Mouse (Mus musculus) embryonic facial prominence, embryonic 12.5 days (tissue): ENCODE results near the gene Tbc1d22a. TPM values are rescaled to one million over a fixed set of nuclear protein-coding genes. Genes with fewer than 3 reads are reported as not detected.
"Not testable (repeated sequence)": the region's sequence is repeated elsewhere in the genome, so short reads cannot be mapped to it uniquely, and the experiment has no call there.

Source experiments
- ATAC-seq: fragments of 200-750 bp; cut with Nextera tagmentation; 2 replicates; pipeline ENCODE4 v1.8.0; 2017; ENCODE audit not compliant: insufficient number of reproducible peaks, insufficient read depth, low FRiP score, low TSS enrichment
- H3K27ac ChIP-seq: fragments of 300-500 bp; sonication (generic); 2 replicates; pipeline ENCODE4 v1.5.1; 2016; ENCODE audit warnings: mild to moderate bottlenecking
- H3K27me3 ChIP-seq: fragments of 300-500 bp; sonication (generic); 2 replicates; pipeline ENCODE4 v1.6.1; 2016; ENCODE audit warnings: mild to moderate bottlenecking, moderate library complexity
- H3K36me3 ChIP-seq: fragments of 300-500 bp; sonication (generic); 2 replicates; pipeline ENCODE4 v1.6.1; 2016; ENCODE audit warnings: mild to moderate bottlenecking
- H3K4me1 ChIP-seq: fragments of 300-500 bp; sonication (generic); 2 replicates; pipeline ENCODE4 v1.6.1; 2016
- H3K4me2 ChIP-seq: fragments of 300-500 bp; sonication (generic); replicated peaks from 2 replicates; pipeline ENCODE4 v1.6.1; 2016; ENCODE audit warnings: mild to moderate bottlenecking, moderate library complexity
- H3K4me3 ChIP-seq: fragments of 300-500 bp; sonication (generic); 2 replicates; pipeline ENCODE4 v1.5.1; 2016; ENCODE audit warnings: mild to moderate bottlenecking
- H3K9ac ChIP-seq: fragments of 300-500 bp; sonication (generic); 2 replicates; pipeline ENCODE4 v1.6.1; 2016; ENCODE audit warnings: mild to moderate bottlenecking, moderate library complexity
- H3K9me3 ChIP-seq: fragments of 300-500 bp; sonication (generic); 2 replicates; pipeline ENCODE4 v1.6.1; 2016; ENCODE audit warnings: mild to moderate bottlenecking, moderate library complexity
- WGBS: fragments of 180-500 bp; shearing (Covaris S2); methylation state at CpG from one replicate; pipeline ENCODE4 v1.1.7; 2016; 5-methylcytosine and 5-hydroxymethylcytosine counted together
- polyA plus RNA-seq: library from polyadenylated mRNA; unstranded; fragments of >200 nt; fragmentation: Nextera tagmentation; extraction: Ambion mirVana; gene quantifications from 2 replicates; pipeline ENCODE4 v1.2.1, GENCODE M21; 2016

The Tbc1d22a gene
- polyA plus RNA-seq, 1 experiment from 2014 or later, result 13.0 TPM

DNA sequence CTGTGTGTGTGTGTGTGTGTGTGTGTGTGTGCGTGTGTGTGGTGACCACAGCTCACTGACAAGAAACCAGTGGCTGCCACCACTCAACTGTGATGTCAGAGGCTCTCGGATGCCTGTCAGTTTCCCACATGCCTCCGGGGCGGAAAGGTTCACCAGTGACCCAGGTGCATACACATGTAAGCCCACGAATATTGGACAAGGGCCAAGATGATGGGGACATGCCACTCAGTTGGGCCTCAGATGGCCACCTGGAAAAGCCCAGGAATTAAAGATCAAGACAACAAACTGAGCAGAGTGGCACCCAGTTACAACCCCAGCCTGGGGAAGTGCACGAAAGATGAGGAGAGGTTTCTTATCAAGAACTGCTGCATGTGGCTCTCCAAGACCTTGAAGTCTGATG lies 41.7 kb upstream of the Tbc1d22a start:
- Histone ChIP-seq H3K4me2 (no peak overlapping the region), H3K9me3 (no peaks in the 10 kb centered on the region), H3K4me1 (peaks cover 44% of the 10 kb centered on the region), H3K27me3 (no peaks in the 10 kb centered on the region), H3K36me3 (no peaks in the 10 kb centered on the region), H3K27ac (no peak overlapping the region), H3K4me3 (no peak overlapping the region), H3K9ac (no peak overlapping the region)
- 66% methylated on average over 6 of the region's 6 CpGs for WGBS
- ATAC-seq, result no peak

GRCm38 (mm10) chr15:86173136-86173985 lies 40.9 kb upstream of the Tbc1d22a start:
- no peak overlapping the region for H3K4me2 ChIP-seq
- no peaks in the 10 kb centered on the region for H3K36me3 ChIP-seq
- H3K9ac ChIP-seq, result no peak overlapping the region
- H3K4me1 ChIP-seq, result peaks cover 43% of the 10 kb centered on the region
- H3K4me3 ChIP-seq, result no peak overlapping the region
- no peak for ATAC-seq
- 0 out of 2 replicates have a peak overlapping the region, but pooled peaks have one; percentile 30 for H3K27ac ChIP-seq
- no peaks in the 10 kb centered on the region for H3K9me3 ChIP-seq
- 23% methylated on average over 16 of the region's 16 CpGs for WGBS
- H3K27me3 ChIP-seq, result no peaks in the 10 kb centered on the region

DNA sequence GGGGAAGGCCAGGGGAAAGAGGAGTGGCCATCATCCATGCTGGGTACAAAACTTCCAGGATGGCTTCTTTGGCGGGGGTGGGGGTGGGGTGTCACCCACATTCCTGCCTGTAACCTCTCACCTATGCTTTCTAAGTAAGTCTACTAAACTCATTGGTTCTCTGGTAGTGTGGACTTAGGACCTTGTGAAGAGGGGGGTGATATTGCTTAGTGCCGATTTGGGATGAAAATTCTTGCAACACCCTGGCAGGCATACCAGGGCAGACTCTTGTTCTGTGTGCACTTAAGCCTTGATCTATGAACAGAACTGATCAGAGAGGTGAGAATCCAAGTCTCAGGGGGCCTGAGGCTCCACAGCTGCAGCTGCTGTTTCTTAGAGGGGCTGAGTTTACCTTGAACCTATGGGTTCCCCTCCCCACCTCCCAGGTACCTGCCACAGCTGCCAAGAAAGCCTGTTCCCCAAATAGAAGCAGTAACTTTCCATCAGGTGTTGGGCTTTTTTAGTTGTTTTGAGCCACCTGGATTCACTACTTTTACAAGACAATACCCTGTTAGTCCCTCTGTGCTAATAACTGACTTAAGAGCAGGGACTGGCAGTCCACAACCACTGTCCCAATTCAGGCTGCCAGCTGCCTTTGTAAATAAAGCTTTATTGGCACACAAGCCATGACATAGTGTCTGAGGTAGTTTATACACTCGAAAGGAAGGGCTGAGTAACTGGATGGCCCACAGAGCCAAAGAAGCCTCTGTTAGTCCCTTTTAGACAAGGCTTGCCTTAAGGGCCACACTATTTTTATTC lies 38.8 kb upstream of the Tbc1d22a start:
- H3K4me1 ChIP-seq, result peaks cover 33% of the 10 kb centered on the region
- no peaks in the 10 kb centered on the region for H3K36me3 ChIP-seq
- no peak overlapping the region for H3K9ac ChIP-seq
- no peaks in the 10 kb centered on the region for H3K27me3 ChIP-seq
- 85% methylated on average over 3 of the region's 3 CpGs for whole genome bisulfite sequencing
- no peaks in the 10 kb centered on the region for H3K9me3 ChIP-seq
- H3K4me2 ChIP-seq, result no peak overlapping the region
- ATAC-seq, result no peak
- no peak overlapping the region for H3K27ac ChIP-seq
- H3K4me3 ChIP-seq, result no peak overlapping the region

DNA sequence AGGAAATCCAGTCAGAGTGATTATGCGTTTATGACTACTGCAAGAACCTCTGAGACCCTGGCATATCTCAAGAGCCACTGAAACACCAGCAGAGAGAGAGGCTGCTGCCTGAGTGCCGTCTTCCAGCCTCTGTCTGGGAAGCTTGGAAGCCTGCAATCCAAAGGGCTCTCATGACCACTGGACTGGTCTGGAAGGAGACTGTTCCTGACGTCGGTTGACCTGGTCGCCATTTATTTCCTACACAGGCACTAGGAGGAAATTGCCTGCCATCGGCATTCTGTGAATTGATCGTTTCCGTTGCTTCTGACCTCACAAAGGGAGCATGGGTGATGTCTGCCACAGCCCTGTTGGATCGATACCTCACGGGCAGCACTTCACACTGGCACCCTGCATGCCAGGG lies 38.1 kb upstream of the Tbc1d22a start:
- Histone ChIP-seq H3K36me3 (no peaks in the 10 kb centered on the region), H3K9me3 (no peaks in the 10 kb centered on the region), H3K4me3 (no peak overlapping the region), H3K27ac (no peak overlapping the region), H3K4me2 (no peak overlapping the region), H3K9ac (no peak overlapping the region), H3K27me3 (no peaks in the 10 kb centered on the region), H3K4me1 (peaks cover 33% of the 10 kb centered on the region)
- ATAC-seq, result no peak
- 84% methylated on average over 10 of the region's 10 CpGs for WGBS

GRCm38 (mm10) chr15:86176771-86177702 lies 37.2 kb upstream of the Tbc1d22a start:
- Histone ChIP-seq H3K27me3 (no peaks in the 10 kb centered on the region), H3K4me1 (peaks cover 30% of the 10 kb centered on the region), H3K4me3 (no peak overlapping the region), H3K9me3 (no peaks in the 10 kb centered on the region), H3K36me3 (no peaks in the 10 kb centered on the region), H3K4me2 (no peak overlapping the region), H3K9ac (no peak overlapping the region), H3K27ac (no peak overlapping the region)
- ATAC-seq, result no peak
- WGBS, result 74% methylated on average over 21 of the region's 22 CpGs

DNA sequence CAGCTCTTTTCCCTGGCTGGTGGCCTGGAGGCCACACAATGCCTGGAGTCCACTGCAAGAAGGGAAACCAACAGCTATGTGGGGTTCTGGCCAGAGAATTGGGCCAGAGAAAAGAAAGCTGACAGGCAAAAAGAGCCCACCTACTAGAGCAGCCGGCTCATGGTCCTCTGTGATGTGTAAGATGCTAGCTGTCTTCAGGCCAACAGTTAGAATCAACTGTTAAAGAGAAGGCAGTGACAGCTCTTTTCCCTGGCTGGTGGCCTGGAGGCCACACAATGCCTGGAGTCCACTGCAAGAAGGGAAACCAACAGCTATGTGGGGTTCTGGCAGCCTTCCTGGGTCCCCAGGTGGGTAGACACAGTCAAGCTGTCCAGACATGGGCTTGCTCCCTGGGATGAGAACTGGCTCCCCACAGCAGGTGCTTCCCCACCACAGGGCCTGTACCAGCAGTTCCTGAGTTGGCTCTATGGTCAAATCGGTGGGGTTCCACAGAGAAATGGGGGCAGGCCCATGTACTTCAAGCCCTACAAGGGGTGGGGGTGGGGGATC lies 36.5 kb upstream of the Tbc1d22a start:
- H3K9me3 ChIP-seq, H3K36me3 ChIP-seq, H3K27ac ChIP-seq, H3K4me2 ChIP-seq, H3K27me3 ChIP-seq, ATAC-seq, H3K9ac ChIP-seq, H3K4me3 ChIP-seq: not testable (repeated sequence)
- WGBS, result 82% methylated on average over 2 of the region's 2 CpGs
- H3K4me1 ChIP-seq, result peaks cover 31% of the 10 kb centered on the region

GRCm38 (mm10) chr15:86178594-86178993 lies 35.7 kb upstream of the Tbc1d22a start:
- H3K4me2 ChIP-seq, result no peak overlapping the region
- H3K4me1 ChIP-seq, result peaks cover 25% of the 10 kb centered on the region
- 93% methylated on average over 6 of the region's 6 CpGs for WGBS
- ATAC-seq, result no peak
- no peaks in the 10 kb centered on the region for H3K36me3 ChIP-seq
- no peaks in the 10 kb centered on the region for H3K27me3 ChIP-seq
- no peak overlapping the region for H3K27ac ChIP-seq
- no peaks in the 10 kb centered on the region for H3K9me3 ChIP-seq
- no peak overlapping the region for H3K9ac ChIP-seq
- no peak overlapping the region for H3K4me3 ChIP-seq

DNA sequence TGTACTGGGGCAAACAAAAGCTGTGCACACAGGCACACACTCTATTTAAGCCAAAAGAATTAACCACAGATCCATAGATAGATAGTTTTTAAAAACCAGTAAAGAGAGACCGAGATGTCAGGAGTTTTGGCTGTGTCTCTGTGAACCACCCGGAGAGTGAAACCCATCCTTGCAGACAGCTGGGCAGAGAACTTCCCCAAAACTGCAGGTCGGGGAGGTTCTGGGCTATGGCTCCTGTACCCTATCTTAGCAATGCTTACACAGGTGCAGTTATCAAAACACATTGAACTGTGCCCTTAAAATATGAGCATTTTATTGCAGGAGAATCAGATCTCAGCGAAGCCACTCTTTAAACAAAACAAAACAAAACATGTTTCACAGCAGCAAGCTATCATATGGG lies 33.8 kb upstream of the Tbc1d22a start:
- Histone ChIP-seq H3K27me3 (no peaks in the 10 kb centered on the region), H3K4me1 (peaks cover 24% of the 10 kb centered on the region), H3K36me3 (no peaks in the 10 kb centered on the region), H3K9ac (no peak overlapping the region), H3K27ac (no peak overlapping the region), H3K9me3 (no peaks in the 10 kb centered on the region), H3K4me2 (no peak overlapping the region), H3K4me3 (no peak overlapping the region)
- ATAC-seq, result no peak
- WGBS, result 77% methylated on average over 4 of the region's 4 CpGs

- 94% methylated on average over 3 of the region's 3 CpGs for WGBS
- not testable (repeated sequence) for H3K9me3 ChIP-seq, H3K4me2 ChIP-seq, H3K9ac ChIP-seq, H3K4me3 ChIP-seq, H3K27me3 ChIP-seq, H3K36me3 ChIP-seq, ATAC-seq, H3K27ac ChIP-seq
- peaks cover 29% of the 10 kb centered on the region for H3K4me1 ChIP-seq
Observed at GRCm38 (mm10) chr15:86181321-86181720, 32.9 kb upstream of the Tbc1d22a start.

DNA sequence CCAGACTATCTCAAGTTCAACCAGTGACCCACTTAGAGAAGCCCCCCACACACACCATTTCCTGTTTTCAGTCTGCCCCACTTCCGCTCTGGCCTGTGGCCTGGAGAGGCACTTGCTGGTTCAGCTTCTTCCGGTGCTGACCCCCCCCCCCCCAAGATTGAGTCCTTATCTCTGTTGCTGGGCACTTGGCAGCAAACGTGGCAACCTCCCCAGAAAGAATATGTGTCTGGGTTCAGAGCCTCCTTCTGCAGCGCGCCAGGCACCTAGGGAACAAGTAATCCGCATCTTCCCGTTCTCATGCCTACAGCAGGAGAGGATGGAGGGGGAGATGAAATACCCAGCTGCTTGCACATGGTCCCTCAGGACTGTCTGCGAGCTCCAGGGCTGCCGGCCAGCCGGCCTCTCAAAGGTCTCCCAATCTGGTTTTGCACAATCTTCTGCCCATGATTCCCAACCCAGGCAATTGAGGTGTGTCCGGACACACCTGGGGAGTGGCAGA lies 32.3 kb upstream of the Tbc1d22a start:
- H3K4me1 ChIP-seq, result peaks cover 30% of the 10 kb centered on the region
- ATAC-seq, result no peak
- 49% methylated on average over 11 of the region's 11 CpGs for WGBS
- peak overlapping the region; percentile 9 for H3K4me2 ChIP-seq
- H3K9ac ChIP-seq, result no peak overlapping the region
- H3K4me3 ChIP-seq, result no peak overlapping the region
- no peaks in the 10 kb centered on the region for H3K27me3 ChIP-seq
- H3K9me3 ChIP-seq, result no peaks in the 10 kb centered on the region
- peak overlapping the region; percentile 41; the same call in 1 of the 2 replicates for H3K27ac ChIP-seq
- H3K36me3 ChIP-seq, result no peaks in the 10 kb centered on the region

DNA sequence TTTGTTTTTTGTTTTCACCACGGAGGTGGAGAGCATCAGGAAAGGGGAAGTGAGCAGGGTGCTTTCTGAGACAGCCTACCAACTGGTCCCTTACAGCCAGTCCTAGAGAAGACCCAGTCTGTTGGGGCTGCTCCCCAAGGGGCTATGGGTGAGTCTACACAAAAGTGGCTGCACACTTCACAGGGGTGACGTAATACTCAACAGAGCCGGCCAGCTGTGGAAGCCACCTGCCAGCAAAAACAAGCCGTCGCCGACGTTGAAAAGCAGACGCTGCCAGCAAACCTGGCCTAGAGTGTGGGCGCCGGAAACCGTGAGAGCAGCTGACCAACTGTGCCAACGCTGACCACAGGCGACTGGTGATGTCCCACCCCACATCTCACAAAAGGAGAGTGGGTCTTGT lies 31.6 kb upstream of the Tbc1d22a start:
- Histone ChIP-seq H3K4me2 (no peak overlapping the region), H3K4me3 (no peak overlapping the region), H3K4me1 (peaks cover 30% of the 10 kb centered on the region), H3K9me3 (no peaks in the 10 kb centered on the region), H3K27ac (0 out of 2 replicates have a peak overlapping the region, but pooled peaks have one; percentile 36), H3K27me3 (no peaks in the 10 kb centered on the region), H3K9ac (no peak overlapping the region), H3K36me3 (no peaks in the 10 kb centered on the region)
- WGBS, result 62% methylated on average over 13 of the region's 13 CpGs
- no peak for ATAC-seq
